Mouse (Mus musculus): Measurements from ENCODE around the gene 4930579F01Rik.

DNA sequence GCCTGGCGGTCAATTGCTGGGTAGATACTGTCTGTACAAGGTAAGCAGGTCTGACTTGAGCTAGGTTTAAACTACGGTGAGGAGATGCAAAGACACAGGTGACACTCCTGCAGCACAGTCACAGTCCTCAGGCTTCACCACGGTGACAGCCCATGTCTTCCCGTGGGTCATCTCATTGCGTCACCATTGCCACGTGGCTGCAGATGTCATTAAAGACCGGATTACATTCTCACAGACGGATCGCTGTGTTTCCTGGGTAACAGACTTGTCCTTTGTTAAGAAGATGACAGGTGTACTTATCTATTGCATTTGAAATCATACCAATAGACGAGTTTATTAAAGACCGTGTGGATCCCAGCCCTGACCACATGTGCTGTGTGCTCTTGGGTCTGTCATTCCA, 27.5 kb upstream of the 4930579F01Rik start:
- TF ChIP-seq CTCF (IDR thresholded peaks at IDR 0.05; ENCODE audit: borderline replicate concordance, insufficient read depth, low read depth, low read length) (no peak), POLR2A (IDR thresholded peaks at IDR 0.05; ENCODE audit: borderline replicate concordance, insufficient read depth, low read length) (no peak)

Data from cerebellum, adult 2 months (tissue).